8 mouse cellular contexts compared by ENCODE assay signal in genomic region chr5:121452026-121452869, GRCm38 (mm10). TPM values are rescaled to one million over a fixed set of nuclear protein-coding genes. Genes with fewer than 3 reads are reported as not detected.
A peak's percentile ranks its signal among the peaks of the same experiment; 100 is the strongest.
DNase-seq lines count a peak whose midpoint lies in the region; ATAC-seq and TF ChIP-seq lines count a peak whose summit lies in the region.

Gene Erp29 (minus strand): TSS chr5:121452506.

- peak within 1 kb of the TSS; percentile 98 for H3K9ac ChIP-seq in forebrain, postnatal 0 days
- peak within 1 kb of the TSS; percentile 95 for H3K9ac ChIP-seq in lung, embryonic 15.5 days

- peak; percentile 62 for ATAC-seq in G1E (ENCODE audit: extremely low read depth, insufficient number of reproducible peaks, low FRiP score, poor library complexity, severe bottlenecking)
- peak; percentile 94 for ATAC-seq in forebrain, postnatal 0 days
- peak; percentile 95 for ATAC-seq in lung, embryonic 15.5 days (ENCODE audit: borderline replicate concordance, extremely low read depth, low FRiP score, low TSS enrichment)

- DNase-seq in G1E (ENCODE audit: low spot score): peak; percentile 95
- DNase-seq in cerebellum, adult 18-20 months: peak; percentile 98 to 99
- DNase-seq in forebrain, postnatal 0 days: peak; percentile 99
- DNase-seq in heart, postnatal 4 days: peak; percentile 100
- peak; percentile 96 to 97 for DNase-seq in layer of hippocampus, adult 8-10 months (ENCODE audit: low spot score in 2 of 2)
- DNase-seq in ovary, adult 18-20 months (ENCODE audit: low spot score): peak; percentile 97
- peak; percentile 97 for DNase-seq in thymus, postnatal 0 days (ENCODE audit: low spot score)

- no peaks in the 10 kb centered on the region for H3K27me3 ChIP-seq in G1E (ENCODE audit: insufficient read depth, low read length)
- no peaks in the 10 kb centered on the region for H3K27me3 ChIP-seq in forebrain, postnatal 0 days (ENCODE audit: insufficient read depth, low read length)
- no peaks in the 10 kb centered on the region for H3K27me3 ChIP-seq in lung, embryonic 15.5 days

- peak within 1 kb of the TSS; percentile 97 for H3K27ac ChIP-seq in forebrain, postnatal 0 days (ENCODE audit: low read depth, low read length)
- peak within 1 kb of the TSS; percentile 95 for H3K27ac ChIP-seq in lung, embryonic 15.5 days

- peaks cover 77% of the 10 kb centered on the region for H3K4me1 ChIP-seq in G1E (ENCODE audit: insufficient read depth, low read depth, low read length)
- no peaks in the 10 kb centered on the region for H3K4me1 ChIP-seq in forebrain, postnatal 0 days (ENCODE audit: insufficient read depth)
- peaks cover 28% of the 10 kb centered on the region for H3K4me1 ChIP-seq in lung, embryonic 15.5 days

- no peak for TF ChIP-seq CTCF in G1E (IDR thresholded peaks at IDR 0.05; ENCODE audit: low read depth, low read length)
- peak; percentile 63 for TF ChIP-seq CTCF in forebrain, postnatal 0 days (IDR thresholded peaks at IDR 0.05; ENCODE audit: low read depth)

- peaks cover 60% of the 10 kb centered on the region for H3K36me3 ChIP-seq in G1E (replicated peaks)
- peaks cover 29% of the 10 kb centered on the region for H3K36me3 ChIP-seq in forebrain, postnatal 0 days (ENCODE audit: insufficient read depth)
- peaks cover 21% of the 10 kb centered on the region for H3K36me3 ChIP-seq in lung, embryonic 15.5 days

- H3K9me3 ChIP-seq in G1E (replicated peaks): no peaks in the 10 kb centered on the region
- no peaks in the 10 kb centered on the region for H3K9me3 ChIP-seq in forebrain, postnatal 0 days (ENCODE audit: low read length)
- H3K9me3 ChIP-seq in lung, embryonic 15.5 days: no peaks in the 10 kb centered on the region

- WGBS in forebrain, postnatal 0 days: under 1% methylated on average over 82 of the region's 97 CpGs
- under 1% methylated on average over 61 of the region's 97 CpGs for WGBS in lung, embryonic 15.5 days

- H3K4me2 ChIP-seq in forebrain, postnatal 0 days (ENCODE audit: low read depth): peak within 1 kb of the TSS; percentile 81
- H3K4me2 ChIP-seq in lung, embryonic 15.5 days: peak within 1 kb of the TSS; percentile 74

- peak within 1 kb of the TSS; percentile 100 for H3K4me3 ChIP-seq in G1E (ENCODE audit: low read depth, low read length)
- H3K4me3 ChIP-seq in forebrain, postnatal 0 days (ENCODE audit: low read depth, low read length): peak within 1 kb of the TSS; percentile 80
- H3K4me3 ChIP-seq in lung, embryonic 15.5 days: peak within 1 kb of the TSS; percentile 90

RNA-seq across cellular contexts. Expression of gene Erp29, which starts in this region (rescaled TPM):
- total RNA-seq in G1E (2014; fragmentation: Nextera tagmentation) (52.4 and 58.8 TPM in 2 replicates), G1E (2017) (344 and 394 TPM in 2 replicates)
- 167 and 191 TPM in 2 replicates for polyA plus RNA-seq in G1E (2012)
- total RNA-seq in forebrain, postnatal 0 days (2014; rRNA removed): 123 and 141 TPM in 2 replicates
- polyA plus RNA-seq in forebrain, postnatal 0 days (2015; fragmentation: Nextera tagmentation; extraction: Ambion mirVana): 185 and 187 TPM in 2 replicates
- total RNA-seq in heart, postnatal 4 days (2021): 100 to 1,000 TPM; 110 TPM
- 100 to 1,000 TPM; 138 to 165 (median 145) TPM for total RNA-seq in layer of hippocampus, adult 8-10 months (2022)
- 146 and 149 TPM in 2 replicates for polyA plus RNA-seq in lung, embryonic 15.5 days (2015; fragmentation: Nextera tagmentation; extraction: Ambion mirVana)
- polyA plus RNA-seq in thymus, postnatal 0 days (2015; fragmentation: Nextera tagmentation; extraction: Ambion mirVana): 102 and 107 TPM in 2 replicates

Comparison
In these comparisons a context has a peak if more than half of its experiments do, and no peak if none do; other contexts are left out.
1. Peak in every context shown above with its lines: DNase-seq, ATAC-seq, H3K4me3 ChIP-seq and H3K27ac ChIP-seq.